Mouse (Mus musculus) CD4-positive, CD25-positive, alpha-beta regulatory T cell, adult 4 months (primary cell): Measurements from ENCODE around the gene Olfr1121. TPM values are rescaled to one million over a fixed set of nuclear protein-coding genes. Genes with fewer than 3 reads are reported as not detected.
A peak's percentile ranks its signal among the peaks of the same experiment; 100 is the strongest.
"Not testable (repeated sequence)": the region's sequence is repeated elsewhere in the genome, so short reads cannot be mapped to it uniquely, and the experiment has no call there.

ENCODE experiments used
- ATAC-seq: one replicate; pipeline ENCODE4 v1.8.0; 2017
- polyA plus RNA-seq, 2 experiments: library from polyadenylated mRNA; unstranded; fragments of 100-300 nt; shearing (Covaris generic); gene quantifications; one replicate each; pipeline ENCODE4 v1.2.1; 2017

The Olfr1121 gene
- polyA plus RNA-seq: not detected

DNA sequence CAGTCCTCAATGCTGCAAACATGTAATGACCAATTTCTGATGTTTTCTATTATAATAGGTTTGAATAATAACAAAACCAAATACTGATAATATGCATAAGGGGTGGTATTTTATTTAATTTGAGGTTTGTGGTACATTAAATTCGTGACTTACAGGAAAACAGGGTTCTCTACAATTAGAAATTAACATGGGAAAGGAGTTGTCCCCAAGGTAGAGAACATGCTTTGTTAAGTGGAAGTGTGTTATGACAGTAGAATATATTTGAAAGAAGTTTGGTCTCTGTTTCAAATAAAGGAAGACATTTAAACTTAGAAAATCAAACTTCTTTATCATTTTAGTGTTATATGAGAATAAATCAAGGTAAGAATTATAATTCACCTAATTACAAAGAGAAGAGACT lies at the start of gene Olfr1121:
Olfr1121 (plus strand) TSS at position 301 of the 400 bp plus-strand sequence.
- no peak for ATAC-seq

DNA sequence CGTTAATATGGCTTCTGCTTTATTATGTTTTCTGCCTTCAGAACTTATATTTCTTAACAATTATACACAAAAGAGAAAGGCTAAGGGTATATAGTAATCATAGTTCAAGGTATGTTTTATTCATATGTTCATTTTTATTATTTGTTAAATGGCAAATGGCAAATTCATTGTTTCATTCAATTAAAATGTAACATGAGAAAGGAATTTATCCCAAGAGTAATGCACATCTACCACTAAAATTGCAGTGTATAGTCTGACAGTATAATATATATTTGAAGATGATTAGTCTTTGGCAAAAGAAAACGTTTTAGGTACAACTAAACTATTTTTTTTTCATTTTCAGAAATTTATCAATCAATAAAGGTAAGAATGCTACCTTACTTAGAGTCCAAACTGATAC lies 15.2 kb upstream of the Olfr1121 start, which contains the start of gene Olfr1120:
Olfr1120 (plus strand) TSS at position 301 of the 400 bp plus-strand sequence.
- no peak for ATAC-seq

DNA sequence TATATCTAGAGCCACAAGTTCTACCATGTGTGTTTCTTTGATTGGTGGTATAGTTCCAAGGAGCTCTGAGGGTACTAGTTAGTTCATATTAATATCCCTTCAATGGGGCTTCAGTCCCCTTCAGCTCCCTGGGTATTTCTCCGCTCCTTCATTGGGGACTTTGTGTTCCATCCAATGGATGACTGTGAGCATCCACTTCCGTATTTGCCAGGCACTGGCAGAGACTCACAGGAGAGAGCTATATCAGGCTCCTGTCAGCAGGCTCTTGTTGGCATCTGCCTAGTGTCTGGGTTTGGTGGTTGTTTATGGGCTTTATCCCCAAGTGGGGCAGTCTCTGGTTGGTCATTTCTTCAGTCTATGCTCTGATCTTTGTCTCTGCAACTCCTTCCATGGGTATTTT lies 9.6 kb upstream of the Olfr1121 start:
- not testable (repeated sequence) for ATAC-seq

DNA sequence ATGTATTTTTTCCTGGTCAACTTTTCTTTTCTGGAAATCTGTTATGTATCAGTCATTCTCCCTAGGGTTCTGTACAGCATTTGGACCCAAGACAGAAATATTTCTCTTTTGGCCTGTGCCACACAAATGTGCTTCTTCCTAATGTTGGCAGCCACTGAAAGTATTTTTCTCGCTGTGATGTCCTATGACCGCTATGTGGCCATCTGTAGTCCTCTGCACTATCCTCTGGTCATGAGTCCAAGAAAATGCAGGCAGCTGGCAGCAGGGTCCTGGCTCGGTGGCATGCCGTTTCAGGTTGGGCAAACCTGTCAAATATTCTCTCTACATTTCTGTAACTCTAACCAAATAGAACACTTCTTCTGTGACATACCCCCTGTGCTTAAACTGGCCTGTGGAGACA lies 2.0 kb downstream of the Olfr1121 start:
- no peak for ATAC-seq

DNA sequence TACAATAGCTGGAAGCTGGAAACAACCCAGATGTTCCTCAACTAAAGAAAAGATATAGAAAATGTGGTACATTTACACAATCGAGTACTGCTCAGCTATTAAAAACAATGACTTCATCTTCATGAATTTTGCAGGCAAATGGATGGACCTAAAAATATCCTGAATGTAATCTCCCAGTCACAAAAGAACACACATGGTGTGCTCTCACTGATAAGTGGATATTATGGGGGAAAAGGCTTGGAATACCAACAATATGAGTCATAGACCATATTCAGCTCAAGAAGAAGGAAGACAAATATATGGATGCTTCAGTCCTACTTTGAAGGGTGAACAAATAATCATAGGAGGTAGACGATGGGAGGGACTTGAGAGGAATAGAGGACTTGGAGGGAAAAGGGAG lies 14.2 kb downstream of the Olfr1121 start:
- no peak for ATAC-seq

DNA sequence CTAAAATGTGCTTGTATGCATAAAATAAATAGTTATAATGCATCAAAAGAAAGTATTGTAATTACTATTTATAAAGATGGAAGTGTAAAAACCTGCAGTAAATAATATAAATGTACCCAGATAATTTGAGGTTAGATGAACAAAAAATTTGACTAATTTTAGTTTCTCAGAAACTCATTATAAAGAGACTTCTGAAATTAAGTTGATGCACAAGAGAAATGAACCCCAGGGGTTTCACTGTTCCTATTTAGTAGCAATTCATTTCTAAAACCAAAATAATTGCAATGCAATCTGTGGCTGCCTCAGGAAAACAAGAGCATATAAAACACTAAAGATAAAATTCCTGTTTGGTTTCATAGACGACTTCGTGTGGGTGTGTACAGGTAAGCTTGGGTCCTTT lies 15.9 kb downstream of the Olfr1121 start, which contains the start of gene Olfr1122:
Olfr1122 (plus strand) TSS at position 301 of the 400 bp plus-strand sequence.
- ATAC-seq: no peak

DNA sequence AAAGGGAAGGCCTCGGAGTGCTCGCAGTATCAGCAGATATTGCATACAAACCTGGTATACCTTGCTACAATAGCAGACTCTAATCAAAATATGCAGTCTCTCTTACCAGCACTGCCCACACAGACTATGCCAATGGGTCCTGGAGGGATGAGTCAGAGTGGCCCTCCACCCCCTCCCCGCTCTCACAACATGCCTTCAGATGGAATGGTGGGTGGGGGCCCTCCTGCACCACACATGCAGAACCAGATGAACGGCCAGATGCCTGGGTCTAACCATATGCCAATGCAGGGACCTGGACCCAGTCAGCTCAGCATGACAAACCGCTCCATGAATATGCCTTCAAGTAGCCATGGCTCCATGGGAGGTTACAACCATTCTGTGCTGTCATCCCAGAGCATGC lies 23.9 kb downstream of the Olfr1121 start:
- ATAC-seq: peak; percentile 56

DNA sequence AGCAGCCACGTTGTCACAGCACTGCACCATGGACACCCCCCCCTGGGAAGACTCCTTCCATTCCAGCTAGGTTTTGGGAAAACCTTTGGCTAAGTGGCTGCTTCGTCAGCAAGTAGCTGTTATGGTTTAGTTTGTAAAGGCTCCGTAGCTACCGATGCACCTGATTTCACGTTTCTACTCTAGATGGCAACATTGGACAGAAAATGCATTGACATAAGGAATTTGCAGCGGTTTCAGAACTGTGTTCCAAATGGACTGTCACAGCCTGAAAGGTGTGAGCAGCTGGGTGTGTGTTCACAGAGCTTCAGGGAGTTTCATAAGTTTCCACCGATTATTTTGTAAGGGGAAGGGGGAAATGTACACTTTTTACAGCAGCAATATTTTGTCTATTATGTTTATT lies 25.0 kb downstream of the Olfr1121 start:
- ATAC-seq: not testable (repeated sequence)

DNA sequence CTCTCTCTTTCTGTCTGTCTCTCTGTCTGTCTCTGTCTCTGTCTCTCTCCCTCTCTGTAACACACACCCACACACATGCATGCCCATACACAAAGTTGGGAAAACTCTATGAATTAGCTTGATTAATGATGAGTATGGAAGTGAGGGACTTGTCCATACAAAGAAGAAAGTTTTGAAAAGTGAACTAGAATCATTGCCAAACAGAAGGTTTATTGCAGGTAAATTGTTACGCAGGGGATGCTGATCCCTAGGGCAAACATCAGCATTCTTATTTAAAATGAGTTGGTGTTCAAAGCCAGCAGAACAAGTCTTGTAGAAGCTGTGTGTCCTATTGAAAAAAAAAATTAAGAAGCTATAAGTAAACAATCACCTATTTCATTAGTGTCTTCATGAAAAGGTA lies 46.6 kb downstream of the Olfr1121 start, which contains the start of gene Olfr1123:
Olfr1123 (plus strand) TSS at position 301 of the 400 bp plus-strand sequence.
- no peak for ATAC-seq

Other genes starting within 250 kb of the Olfr1121 start
- not detected for gene Olfr1110, start 229.6 kb upstream of the Olfr1121 start, polyA plus RNA-seq
- not detected for gene Olfr1111, start 217.3 kb upstream of the Olfr1121 start, polyA plus RNA-seq
- gene Olfr1112, start 182.1 kb upstream of the Olfr1121 start, polyA plus RNA-seq: not detected
- not detected for gene Olfr1113, start 160.9 kb upstream of the Olfr1121 start, polyA plus RNA-seq
- gene Olfr1115, start 121.9 kb upstream of the Olfr1121 start, polyA plus RNA-seq: not detected
- gene Olfr1116, start 102.4 kb upstream of the Olfr1121 start, polyA plus RNA-seq: under 1 TPM in 1 of 2 experiments, not detected in 1; 0.13 TPM
- gene Olfr1118, start 62.3 kb upstream of the Olfr1121 start, polyA plus RNA-seq: not detected
- not detected for gene Olfr1120, start 15.1 kb upstream of the Olfr1121 start, polyA plus RNA-seq
- not detected for gene Olfr1122, start 16.0 kb downstream of the Olfr1121 start, polyA plus RNA-seq
- not detected for gene Olfr1123, start 46.7 kb downstream of the Olfr1121 start, polyA plus RNA-seq
- 1 to 10 TPM in 1 of 2 experiments, not detected in 1; 3.3 TPM for gene Olfr1124, start 60.4 kb downstream of the Olfr1121 start, polyA plus RNA-seq
- not detected for gene Olfr1126, start 84.1 kb downstream of the Olfr1121 start, polyA plus RNA-seq
- not detected for gene Pramel7, start 127.2 kb downstream of the Olfr1121 start, polyA plus RNA-seq
- not detected for gene Pramel6, start 136.7 kb downstream of the Olfr1121 start, polyA plus RNA-seq
- not detected for gene Olfr153, start 161.9 kb downstream of the Olfr1121 start, polyA plus RNA-seq
- gene Olfr1128, start 175.6 kb downstream of the Olfr1121 start, polyA plus RNA-seq: not detected
- not detected for gene Olfr1129, start 204.0 kb downstream of the Olfr1121 start, polyA plus RNA-seq
- gene Olfr1130, start 236.3 kb downstream of the Olfr1121 start, polyA plus RNA-seq: not detected